Mouse (Mus musculus) thymus, adult 2 months (tissue): Measurements from ENCODE around the gene Traf4.

ENCODE experiments used
- CTCF ChIP-seq: fragments of 200-500 bp; IDR thresholded peaks from 2 replicates; pipeline ENCODE4 v1.5.1; 2012; ENCODE audit warnings: mild to moderate bottlenecking, control low read depth, low read length, moderate library complexity, borderline replicate concordance; ENCODE audit not compliant: control insufficient read depth, poor library complexity, insufficient read depth; ENCODE audit errors: extremely low read depth
- POLR2A ChIP-seq: fragments of 200-500 bp; IDR thresholded peaks from 2 replicates; pipeline ENCODE4 v1.6.1; 2012; ENCODE audit warnings: mild to moderate bottlenecking, low read length, control low read depth, moderate library complexity; ENCODE audit not compliant: control insufficient read depth, poor library complexity, insufficient read depth; ENCODE audit errors: extremely low read depth

DNA sequence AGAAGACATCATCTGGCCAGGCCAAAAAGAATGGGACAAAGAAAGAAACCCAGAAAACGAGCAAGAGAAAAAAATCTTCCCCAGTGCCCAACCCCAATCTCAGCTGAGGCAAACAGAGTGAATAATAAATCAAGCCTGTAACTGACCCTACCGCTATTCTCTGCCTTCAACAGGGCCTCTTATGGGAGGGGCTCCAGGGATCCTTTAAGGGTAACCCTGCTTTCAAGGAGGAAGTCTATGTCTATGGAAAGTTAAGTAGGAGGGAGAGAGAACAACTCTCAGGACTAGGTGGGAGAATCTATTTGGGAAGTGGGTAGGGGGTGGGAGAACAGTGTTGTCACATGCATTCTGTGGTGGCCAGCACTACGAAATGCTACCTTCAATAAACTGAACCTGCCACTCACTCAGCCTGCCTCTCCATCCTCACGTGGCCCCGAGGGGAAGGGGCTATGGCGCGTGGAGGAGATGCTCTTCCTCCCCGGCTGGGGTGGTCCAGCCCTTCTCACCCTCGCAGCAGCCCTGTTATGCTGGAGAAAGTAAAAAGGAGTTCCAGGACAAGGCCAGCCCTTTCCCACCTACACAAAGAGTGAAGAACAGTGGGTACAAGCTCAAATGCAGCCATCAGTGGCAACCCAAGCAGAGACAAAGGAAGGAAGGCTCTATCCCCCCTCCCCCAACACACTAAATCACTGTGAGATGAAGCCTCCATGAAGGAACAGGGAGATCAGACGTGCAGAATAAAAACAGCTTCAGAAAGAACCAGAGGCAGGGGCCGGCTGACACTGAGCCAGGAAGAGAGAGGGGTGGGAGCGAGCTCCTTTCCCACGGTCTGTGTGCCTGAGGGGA lies 40.2 kb upstream of the Traf4 start:
- TF ChIP-seq POLR2A, result no peak
- TF ChIP-seq CTCF, result no peak
